Mouse (Mus musculus): ENCODE data around the gene Tle4. TPM values are rescaled to one million over a fixed set of nuclear protein-coding genes. Genes with fewer than 3 reads are reported as not detected.

Tle4 gene
- polyA plus RNA-seq, 1 experiment, result 0.76 TPM

DNA sequence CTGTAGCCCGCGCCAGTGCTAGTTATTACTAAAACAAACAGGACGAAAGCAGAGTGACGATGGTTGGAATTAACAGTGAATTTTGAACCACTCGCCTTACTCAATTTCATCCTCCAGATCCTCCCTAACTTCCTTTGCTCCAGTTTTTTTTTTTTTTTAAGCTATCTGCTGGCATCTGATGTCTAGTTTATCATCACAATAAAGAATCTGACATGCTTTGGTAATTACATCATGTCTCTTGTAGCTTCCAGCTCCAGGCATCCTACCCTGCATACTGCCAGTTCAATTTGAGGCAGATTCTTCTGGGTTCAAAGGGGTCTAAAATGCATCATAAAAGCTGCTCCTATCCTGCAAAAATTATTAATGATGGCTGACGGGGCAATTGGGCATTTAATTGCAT, 181.9 kb downstream of the Tle4 start:
- Histone ChIP-seq H3K27me3 (ENCODE audit: control insufficient read depth, insufficient read depth, insufficient read length) (peaks cover 22% of the 10 kb centered on the region), H3K36me3 (ENCODE audit: control insufficient read depth, insufficient read depth) (no peaks in the 10 kb centered on the region), H3K79me2 (ENCODE audit: control insufficient read depth, insufficient read depth) (no peaks in the 10 kb centered on the region), H3ac (ENCODE audit: control insufficient read depth, insufficient read length) (no peak overlapping the region), H3K4me2 (ENCODE audit: low read depth) (peak overlapping the region; percentile 18), H3K4me3 (no peak overlapping the region)
- TF ChIP-seq POLR2A (IDR thresholded peaks at IDR 0.05; ENCODE audit: insufficient read length, low read depth) (no peak), REST (IDR thresholded peaks at IDR 0.05; ENCODE audit: insufficient read depth, insufficient read length) (no peak), MYOD1 (IDR thresholded peaks at IDR 0.05; ENCODE audit: control insufficient read depth in 1 of 3, insufficient read length in 2 of 3, low read depth in 2 of 3) (no peak), MYOG (IDR thresholded peaks at IDR 0.05; ENCODE audit: control insufficient read depth in 1 of 3, insufficient read depth in 1 of 3, insufficient read length in 2 of 3, low read depth in 2 of 3) (no peak), TCF12 (IDR thresholded peaks at IDR 0.05; ENCODE audit: insufficient read depth, poor library complexity, severe bottlenecking) (no peak), SRF (IDR thresholded peaks at IDR 0.05; ENCODE audit: control insufficient read depth, insufficient read length, low read depth) (no peak), USF1 (IDR thresholded peaks at IDR 0.05; ENCODE audit: low read depth) (no peak)

DNA sequence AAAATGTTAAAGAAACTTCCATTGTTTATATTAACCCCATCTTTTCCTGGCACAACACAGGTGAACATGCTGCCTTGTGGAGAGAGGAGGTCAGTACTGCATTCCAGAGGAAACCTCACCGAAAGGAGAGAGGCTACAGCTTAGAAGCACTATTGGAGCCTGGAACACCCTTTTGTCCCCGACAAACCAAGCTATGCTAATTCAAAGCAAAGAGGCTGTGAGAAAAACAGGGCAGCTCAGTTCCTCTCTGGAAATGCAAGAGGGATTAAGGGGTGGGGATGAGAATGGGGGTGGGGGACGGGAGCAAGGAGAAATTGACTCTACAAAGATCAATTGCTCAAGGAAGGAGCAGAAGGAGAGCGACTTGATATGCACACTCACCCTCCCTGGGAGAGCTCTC, 182.9 kb downstream of the Tle4 start:
- no peak overlapping the region for H3ac ChIP-seq (ENCODE audit: control insufficient read depth, insufficient read length)
- no peaks in the 10 kb centered on the region for H3K79me2 ChIP-seq (ENCODE audit: control insufficient read depth, insufficient read depth)
- no peaks in the 10 kb centered on the region for H3K36me3 ChIP-seq (ENCODE audit: control insufficient read depth, insufficient read depth)
- no peak overlapping the region for H3K4me3 ChIP-seq
- TF ChIP-seq MYOG (IDR thresholded peaks at IDR 0.05; ENCODE audit: control insufficient read depth in 1 of 3, insufficient read depth in 1 of 3, insufficient read length in 2 of 3, low read depth in 2 of 3) (no peak), E2F4 (IDR thresholded peaks at IDR 0.05; ENCODE audit: insufficient read depth) (no peak), MAX (IDR thresholded peaks at IDR 0.05; ENCODE audit: low read depth) (no peak), SRF (IDR thresholded peaks at IDR 0.05; ENCODE audit: control insufficient read depth, insufficient read length, low read depth) (no peak), TCF12 (IDR thresholded peaks at IDR 0.05; ENCODE audit: insufficient read depth, poor library complexity, severe bottlenecking) (no peak), TCF3 (IDR thresholded peaks at IDR 0.05; ENCODE audit: insufficient read length, low read depth) (no peak), CEBPB (IDR thresholded peaks at IDR 0.05; ENCODE audit: insufficient read depth, poor library complexity, severe bottlenecking) (no peak), REST (IDR thresholded peaks at IDR 0.05; ENCODE audit: insufficient read depth, insufficient read length) (no peak), USF1 (IDR thresholded peaks at IDR 0.05; ENCODE audit: low read depth) (no peak), MYOD1 (IDR thresholded peaks at IDR 0.05; ENCODE audit: control insufficient read depth in 1 of 3, insufficient read length in 2 of 3, low read depth in 2 of 3) (no peak), POLR2A (IDR thresholded peaks at IDR 0.05; ENCODE audit: insufficient read length, low read depth) (no peak), POLR2AphosphoS2 (IDR thresholded peaks at IDR 0.05; ENCODE audit: insufficient read length, low read depth) (no peak)
- peaks cover 22% of the 10 kb centered on the region for H3K27me3 ChIP-seq (ENCODE audit: control insufficient read depth, insufficient read depth, insufficient read length)
- no peak overlapping the region for H3K4me2 ChIP-seq (ENCODE audit: low read depth)

GRCm38 (mm10) chr19:14406603-14407002, 191.2 kb downstream of the Tle4 start:
- no peaks in the 10 kb centered on the region for H3K36me3 ChIP-seq (ENCODE audit: control insufficient read depth, insufficient read depth)
- no peak overlapping the region for H3K4me3 ChIP-seq
- peaks cover 16% of the 10 kb centered on the region for H3K27me3 ChIP-seq (ENCODE audit: control insufficient read depth, insufficient read depth, insufficient read length)
- no peak overlapping the region for H3ac ChIP-seq (ENCODE audit: control insufficient read depth, insufficient read length)
- H3K4me2 ChIP-seq (ENCODE audit: low read depth), result no peak overlapping the region
- TF ChIP-seq CEBPB (IDR thresholded peaks at IDR 0.05; ENCODE audit: insufficient read depth, poor library complexity, severe bottlenecking) (no peak), POLR2AphosphoS2 (IDR thresholded peaks at IDR 0.05; ENCODE audit: insufficient read length, low read depth) (no peak), E2F4 (IDR thresholded peaks at IDR 0.05; ENCODE audit: insufficient read depth) (no peak), REST (IDR thresholded peaks at IDR 0.05; ENCODE audit: insufficient read depth, insufficient read length) (no peak), MYOG (IDR thresholded peaks at IDR 0.05; ENCODE audit: control insufficient read depth in 1 of 3, insufficient read depth in 1 of 3, insufficient read length in 2 of 3, low read depth in 2 of 3) (no peak), USF1 (IDR thresholded peaks at IDR 0.05; ENCODE audit: low read depth) (no peak), MAX (IDR thresholded peaks at IDR 0.05; ENCODE audit: low read depth) (no peak)
- H3K79me2 ChIP-seq (ENCODE audit: control insufficient read depth, insufficient read depth), result no peaks in the 10 kb centered on the region

Data from myocyte (in vitro differentiated cells).